Mouse (Mus musculus) stomach, postnatal 0 days (tissue): ENCODE measurements around the gene Wwc1.

ENCODE experiments used
- CTCF ChIP-seq: IDR thresholded peaks from 2 replicates; pipeline ENCODE4 v1.5.1; 2016; ENCODE audit warnings: antibody characterized with exemption, low read depth, mild to moderate bottlenecking, moderate library complexity
- EP300 ChIP-seq: optimal IDR thresholded peaks from 2 replicates; pipeline ENCODE3; 2016; ENCODE audit warnings: antibody characterized with exemption

GRCm38 (mm10) chr11:35973135-35973534 lies 7.2 kb downstream of the Wwc1 start:
- TF ChIP-seq CTCF (no peak), EP300 (no peak)
